Mouse (Mus musculus) limb, embryonic 14.5 days (tissue): ENCODE results near the gene Inpp5e. TPM values are rescaled to one million over a fixed set of nuclear protein-coding genes. Genes with fewer than 3 reads are reported as not detected.

Source experiments
- ATAC-seq: fragments of 200-750 bp; cut with Nextera tagmentation; 2 replicates; pipeline ENCODE4 v1.8.0; 2017; ENCODE audit warnings: low read depth, moderate number of reproducible peaks, moderate TSS enrichment; ENCODE audit not compliant: low FRiP score
- DNase-seq: peaks from one replicate; pipeline ENCODE4 v3.0.0-alpha.2; 2015; ENCODE audit warnings: low spot score
- H3K27ac ChIP-seq: fragments of 300-500 bp; sonication (generic); replicated peaks from 2 replicates; pipeline ENCODE4 v1.5.1; 2014; ENCODE audit warnings: low read depth, mild to moderate bottlenecking, low read length, moderate library complexity, mixed read lengths
- H3K27me3 ChIP-seq: fragments of 300-500 bp; sonication (generic); 2 replicates; pipeline ENCODE4 v1.6.1; 2014; ENCODE audit warnings: low read length, mixed read lengths; ENCODE audit not compliant: control insufficient read depth, insufficient read depth
- H3K36me3 ChIP-seq: fragments of 300-500 bp; sonication (generic); 2 replicates; pipeline ENCODE4 v1.6.1; 2014; ENCODE audit warnings: mild to moderate bottlenecking, low read length, moderate library complexity, mixed read lengths; ENCODE audit not compliant: control insufficient read depth, insufficient read depth
- H3K4me1 ChIP-seq: fragments of 300-500 bp; sonication (generic); 2 replicates; pipeline ENCODE4 v1.6.1; 2014; ENCODE audit warnings: antibody characterized with exemption, low read length, mixed read lengths; ENCODE audit not compliant: control insufficient read depth, insufficient read depth
- H3K4me2 ChIP-seq: fragments of 300-500 bp; sonication (generic); replicated peaks from 2 replicates; pipeline ENCODE4 v1.6.1; 2014; ENCODE audit warnings: low read depth, mild to moderate bottlenecking, low read length, moderate library complexity; ENCODE audit not compliant: severe bottlenecking
- H3K4me3 ChIP-seq: fragments of 300-500 bp; sonication (generic); replicated peaks from 2 replicates; pipeline ENCODE4 v1.5.1; 2014; ENCODE audit warnings: low read length
- H3K9ac ChIP-seq: fragments of 300-500 bp; sonication (generic); 2 replicates; pipeline ENCODE4 v1.6.1; 2014; ENCODE audit warnings: mild to moderate bottlenecking, low read depth, low read length, moderate library complexity; ENCODE audit not compliant: severe bottlenecking
- H3K9me3 ChIP-seq: fragments of 300-500 bp; sonication (generic); 2 replicates; pipeline ENCODE4 v1.6.1; 2016; ENCODE audit warnings: low read length; ENCODE audit not compliant: control insufficient read depth
- POLR2A ChIP-seq: fragments of 200-500 bp; IDR thresholded peaks from 2 replicates; pipeline ENCODE4 v1.8.0; 2012; ENCODE audit warnings: inconsistent platforms, mild to moderate bottlenecking, moderate library complexity, borderline replicate concordance; ENCODE audit not compliant: insufficient read depth, insufficient read length; ENCODE audit errors: extremely low read depth
- WGBS: fragments of 180-500 bp; shearing (Covaris S2); extraction: QIAGEN DNeasy Blood & Tissue Kit; methylation state at CpG from one replicate; pipeline ENCODE4 v1.1.7; 2014; 5-methylcytosine and 5-hydroxymethylcytosine counted together
- polyA plus RNA-seq, 2 experiments: library from polyadenylated mRNA; depleted of rRNA in 1 of 2; stranded (reverse) in 1 of 2; unstranded in 1 of 2; fragments of >200 nt; fragmentation: Nextera tagmentation in 1 of 2; extraction: Ambion mirVana in 1 of 2; gene quantifications; 2 replicates each; pipeline versions ENCODE4 v1.2.1 to v1.2.3; 2012 to 2014

The Inpp5e gene
- polyA plus RNA-seq, 2 experiments = 16.4 to 36.7 TPM

- Histone ChIP-seq H3K9me3 (no peaks in the 10 kb centered on the region), H3K27me3 (no peaks in the 10 kb centered on the region), H3K9ac (no peak overlapping the region), H3K4me3 (no peak overlapping the region), H3K27ac (no peak overlapping the region), H3K4me1 (no peaks in the 10 kb centered on the region), H3K36me3 (peaks cover 87% of the 10 kb centered on the region), H3K4me2 (no peak overlapping the region)
- TF ChIP-seq POLR2A = no peak
- ATAC-seq = no peak
- 90% methylated on average over 7 of the region's 7 CpGs for WGBS
- DNase-seq = no peak
Observed at GRCm38 (mm10) chr2:26434791-26435572, 26.0 kb upstream of the Inpp5e start.

GRCm38 (mm10) chr2:26429851-26430250, 20.8 kb upstream of the Inpp5e start:
- Histone ChIP-seq H3K27me3 (no peaks in the 10 kb centered on the region), H3K4me1 (no peaks in the 10 kb centered on the region), H3K4me2 (no peak overlapping the region), H3K9ac (no peak overlapping the region), H3K36me3 (peaks cover 98% of the 10 kb centered on the region), H3K27ac (no peak overlapping the region), H3K4me3 (no peak overlapping the region), H3K9me3 (no peaks in the 10 kb centered on the region)
- TF ChIP-seq POLR2A = no peak
- WGBS = 91% methylated on average over 5 of the region's 5 CpGs
- ATAC-seq = no peak
- DNase-seq = no peak

GRCm38 (mm10) chr2:26424541-26424940, 15.5 kb upstream of the Inpp5e start:
- H3K4me2 ChIP-seq = no peak overlapping the region
- no peak overlapping the region for H3K9ac ChIP-seq
- WGBS = 91% methylated on average over 2 of the region's 2 CpGs
- DNase-seq (no peak), ATAC-seq (no peak)
- peaks cover 98% of the 10 kb centered on the region for H3K36me3 ChIP-seq
- H3K27ac ChIP-seq = no peak overlapping the region
- H3K27me3 ChIP-seq = no peaks in the 10 kb centered on the region
- H3K9me3 ChIP-seq = no peaks in the 10 kb centered on the region
- no peak for TF ChIP-seq POLR2A
- no peaks in the 10 kb centered on the region for H3K4me1 ChIP-seq
- H3K4me3 ChIP-seq = no peak overlapping the region

GRCm38 (mm10) chr2:26423086-26423485, 14.1 kb upstream of the Inpp5e start:
- TF ChIP-seq POLR2A = no peak
- Histone ChIP-seq H3K27ac (no peak overlapping the region), H3K36me3 (peaks cover 98% of the 10 kb centered on the region), H3K9me3 (no peaks in the 10 kb centered on the region), H3K27me3 (no peaks in the 10 kb centered on the region), H3K4me2 (no peak overlapping the region), H3K4me1 (no peaks in the 10 kb centered on the region), H3K9ac (no peak overlapping the region), H3K4me3 (no peak overlapping the region)
- ATAC-seq (no peak), DNase-seq (no peak)
- WGBS = 79% methylated on average over 1 of the region's 1 CpGs

- WGBS = 95% methylated on average over 2 of the region's 2 CpGs
- DNase-seq = no peak
- TF ChIP-seq POLR2A = no peak
- Histone ChIP-seq H3K27me3 (no peaks in the 10 kb centered on the region), H3K4me1 (no peaks in the 10 kb centered on the region), H3K27ac (no peak overlapping the region), H3K36me3 (peaks cover 97% of the 10 kb centered on the region), H3K4me3 (no peak overlapping the region), H3K9ac (no peak overlapping the region), H3K9me3 (no peaks in the 10 kb centered on the region), H3K4me2 (no peak overlapping the region)
- no peak for ATAC-seq
Observed at GRCm38 (mm10) chr2:26421969-26422368, 13.0 kb upstream of the Inpp5e start.
